Mouse (Mus musculus) NIH3T3 (cell line): ENCODE data around the gene Rex1bd.
A peak's percentile ranks its signal among the peaks of the same experiment; 100 is the strongest.

Experiments
- DNase-seq: peaks from one replicate; pipeline ENCODE4 v3.0.0-alpha.2; 2012; ENCODE audit warnings: low read depth

The Rex1bd gene

DNA sequence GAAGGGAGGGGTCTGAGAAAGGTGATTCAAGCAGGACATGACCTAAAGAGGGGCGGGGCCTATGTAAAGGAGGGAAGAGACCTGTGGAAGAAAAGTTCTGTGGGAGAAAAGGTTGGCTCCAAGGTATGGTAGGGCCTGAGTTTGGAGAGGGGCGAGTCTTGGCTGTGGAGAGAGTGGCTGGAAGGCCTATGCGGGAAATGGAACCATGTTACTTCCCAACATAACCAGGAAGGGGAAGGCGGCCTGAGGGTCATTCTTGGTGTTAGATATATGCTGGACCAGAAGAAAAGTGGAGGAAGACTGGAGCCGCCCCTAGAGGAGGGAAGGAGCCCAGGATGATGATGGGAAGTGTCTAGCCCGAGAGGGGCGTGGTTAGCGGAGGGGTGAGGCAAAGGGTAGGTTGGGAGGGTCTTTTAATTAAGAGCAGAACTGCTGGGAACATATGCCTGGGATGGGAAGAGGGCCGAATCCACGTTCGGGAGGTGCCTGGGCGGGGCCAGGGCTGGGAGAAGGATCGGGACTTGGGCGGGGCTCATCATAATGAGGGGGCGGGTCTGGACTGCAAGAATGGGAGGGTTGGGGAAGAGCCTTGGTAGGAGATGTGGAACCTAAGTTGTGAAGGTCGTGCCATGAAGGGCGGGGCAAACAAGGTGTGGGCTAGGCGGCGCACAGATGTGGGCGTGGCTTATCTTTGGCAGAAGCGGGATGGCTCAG lies 29.1 kb downstream of the Rex1bd start:
- peak; percentile 83 for DNase-seq

DNA sequence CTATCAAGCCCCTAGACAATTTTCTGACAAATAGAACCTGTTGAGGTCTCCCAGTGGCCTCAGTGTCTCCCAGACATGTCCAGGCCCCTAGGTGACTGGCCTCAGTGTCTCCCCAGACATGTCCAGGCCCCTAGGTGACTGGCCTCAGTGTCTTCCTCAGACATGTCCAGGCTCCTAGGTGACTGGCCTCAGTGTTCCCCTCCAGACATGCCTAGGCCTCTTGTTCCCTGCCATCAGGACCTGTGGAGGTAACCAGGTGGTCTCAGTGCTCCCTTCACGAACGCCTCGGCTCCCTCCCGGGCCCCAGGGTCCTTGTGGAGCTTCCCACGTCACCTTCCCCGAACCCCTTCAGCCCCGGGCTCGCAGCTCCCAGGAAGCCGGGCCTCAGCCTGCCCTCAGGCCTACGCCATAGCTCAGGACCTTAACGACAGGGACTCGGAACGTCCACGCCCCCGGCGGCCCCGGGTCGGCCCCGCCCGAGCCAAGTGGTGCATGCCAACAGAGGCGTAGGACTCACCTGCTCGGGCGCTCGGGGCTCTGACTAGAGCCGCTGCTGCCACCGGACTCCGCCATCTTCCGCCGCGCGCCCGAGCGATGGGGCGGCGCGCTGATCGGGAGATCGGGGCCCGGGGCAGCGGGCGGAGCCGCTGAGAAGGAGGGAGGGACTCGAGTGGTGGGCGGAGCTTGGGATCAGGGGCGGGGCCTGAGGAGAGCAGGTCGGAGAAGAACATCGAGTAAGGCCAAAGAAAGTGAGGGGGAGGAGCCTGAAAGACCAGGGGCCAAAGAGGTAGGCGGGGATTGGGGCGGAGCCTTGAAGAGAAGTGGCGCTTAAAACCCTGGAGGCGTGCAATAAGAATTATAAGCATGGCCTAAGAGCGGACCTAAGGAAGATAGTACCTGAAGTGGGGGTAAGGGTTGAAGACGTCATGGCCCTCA lies 30.0 kb downstream of the Rex1bd start, which contains the start of gene Klhl26:
Klhl26 (minus strand) TSS at position 636 of the 936 bp plus-strand sequence.
- DNase-seq = peak; percentile 98

DNA sequence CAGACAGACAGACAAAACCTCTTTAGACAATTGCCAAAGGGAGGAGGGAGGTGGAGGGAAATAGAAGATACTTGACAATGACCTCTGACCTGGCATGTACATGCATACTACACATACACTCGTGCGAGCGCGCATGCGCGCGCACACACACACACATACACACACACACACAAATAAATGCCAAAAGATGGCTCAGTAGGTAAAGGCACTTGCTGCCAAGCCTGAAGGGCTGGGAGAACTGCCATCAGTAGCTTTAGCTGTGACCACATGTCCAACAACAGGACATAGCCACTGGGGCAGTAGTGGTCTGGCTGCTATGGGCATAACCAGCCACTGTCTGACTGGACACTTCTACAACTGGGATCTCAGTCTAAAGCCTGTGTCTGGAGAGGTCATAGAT lies 34.7 kb downstream of the Rex1bd start:
- no peak for DNase-seq

DNA sequence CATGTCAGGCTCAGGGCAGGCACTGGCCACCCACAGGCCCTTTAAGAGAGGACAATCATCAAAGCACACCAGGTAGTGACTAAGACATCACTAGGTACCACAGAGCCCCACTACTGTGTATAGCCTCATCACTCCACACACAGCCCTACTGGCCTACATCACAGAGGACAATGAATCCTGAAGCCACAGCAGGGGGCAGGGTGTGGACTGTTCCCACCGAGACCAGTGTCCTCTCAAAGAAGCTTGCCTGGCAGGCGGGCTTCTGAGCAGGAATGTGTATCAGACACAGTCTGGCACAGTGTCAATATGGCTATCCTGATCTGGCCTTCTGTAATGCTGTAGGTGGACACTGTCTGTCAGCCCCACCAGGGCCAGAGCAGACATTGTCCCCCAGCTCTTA lies 36.6 kb downstream of the Rex1bd start:
- no peak for DNase-seq

DNA sequence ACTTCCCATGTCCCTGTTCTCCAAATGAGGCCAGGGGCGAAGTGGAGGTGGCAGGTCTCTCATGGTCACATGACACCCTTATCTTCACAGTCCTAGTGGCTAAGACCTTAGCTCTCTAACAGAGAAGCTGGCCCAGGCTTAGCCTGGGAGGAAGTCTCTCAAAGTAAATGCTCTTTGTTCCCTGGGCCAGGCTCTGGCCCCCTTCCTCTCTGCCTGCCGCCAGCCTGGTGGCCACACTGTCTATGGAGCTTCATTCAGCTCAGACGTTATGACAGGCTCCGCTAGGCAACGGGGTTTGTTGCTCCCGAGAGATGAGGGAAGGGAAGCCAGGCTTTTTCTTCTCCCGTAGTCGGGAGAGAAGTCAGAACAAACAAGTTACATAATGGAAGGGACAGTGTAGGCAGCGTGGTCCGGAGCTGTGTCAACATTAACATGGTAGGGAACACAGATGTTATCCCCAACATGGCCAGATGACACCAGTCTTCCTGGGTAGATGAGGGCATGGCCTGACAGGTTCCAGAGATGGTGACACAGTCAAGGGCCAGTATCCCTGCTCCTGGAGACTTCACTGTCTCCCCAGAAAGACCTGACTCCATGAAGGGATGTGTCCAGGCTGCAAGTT lies 37.1 kb downstream of the Rex1bd start:
- DNase-seq = no peak

- no peak for DNase-seq
Measured at GRCm38 (mm10) chr8:70468733-70469132, 37.8 kb downstream of the Rex1bd start.

- no peak for DNase-seq
Measured at GRCm38 (mm10) chr8:70467907-70468306, 38.6 kb downstream of the Rex1bd start.

GRCm38 (mm10) chr8:70467229-70467725 lies 39.3 kb downstream of the Rex1bd start:
- DNase-seq = no peak

DNA sequence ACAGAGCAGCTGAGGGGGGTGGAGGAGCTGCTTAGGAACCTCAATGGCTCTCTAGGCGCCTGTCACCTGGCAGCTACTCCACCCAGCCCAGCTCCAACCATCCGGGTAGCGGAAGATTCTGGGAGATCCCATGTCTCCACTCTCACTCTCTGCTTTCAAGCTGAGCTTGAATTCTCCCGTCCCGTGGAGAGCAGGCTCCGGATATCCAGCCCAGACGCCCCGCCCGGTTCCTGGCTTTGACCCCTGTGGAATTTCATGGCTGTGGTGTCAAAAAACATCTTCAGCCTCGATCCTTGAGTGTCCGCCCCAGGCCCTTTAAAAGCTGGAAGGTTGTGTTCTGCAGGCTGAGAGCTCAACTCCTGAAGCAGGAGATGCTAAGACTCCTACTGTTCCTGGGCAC lies 39.8 kb downstream of the Rex1bd start:
- no peak for DNase-seq

- no peak for DNase-seq
Measured at GRCm38 (mm10) chr8:70466305-70466704, 40.2 kb downstream of the Rex1bd start.

DNA sequence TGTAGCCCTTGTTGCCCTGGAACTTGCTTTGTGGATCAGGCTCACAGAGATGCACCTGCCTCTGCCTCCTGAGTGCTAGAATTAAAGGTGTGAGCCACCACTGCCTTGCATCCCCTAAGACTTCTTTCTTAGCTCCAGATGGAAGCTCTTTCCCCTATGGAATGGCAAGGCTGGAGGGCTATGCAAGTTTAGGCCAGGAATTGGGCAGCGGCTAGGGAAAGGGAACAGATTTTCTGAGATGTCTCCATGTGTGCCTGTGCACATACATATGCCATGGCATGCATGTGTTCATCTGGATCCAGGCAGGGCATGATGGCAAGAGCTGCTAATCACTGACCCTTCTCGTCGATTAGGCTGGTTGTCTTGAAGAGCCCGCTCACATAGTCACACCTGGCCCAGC lies 40.9 kb downstream of the Rex1bd start:
- DNase-seq = no peak

- no peak for DNase-seq
Measured at GRCm38 (mm10) chr8:70464162-70464561, 42.4 kb downstream of the Rex1bd start.

- peak; percentile 22 for DNase-seq
Measured at GRCm38 (mm10) chr8:70463306-70463705, 43.2 kb downstream of the Rex1bd start.

- DNase-seq = no peak
Measured at GRCm38 (mm10) chr8:70462516-70462813, 44.1 kb downstream of the Rex1bd start.

GRCm38 (mm10) chr8:70461765-70462515 lies 44.6 kb downstream of the Rex1bd start:
- DNase-seq = peak; percentile 75

- DNase-seq = peak; percentile 38
Measured at GRCm38 (mm10) chr8:70460606-70461005, 45.9 kb downstream of the Rex1bd start.

DNA sequence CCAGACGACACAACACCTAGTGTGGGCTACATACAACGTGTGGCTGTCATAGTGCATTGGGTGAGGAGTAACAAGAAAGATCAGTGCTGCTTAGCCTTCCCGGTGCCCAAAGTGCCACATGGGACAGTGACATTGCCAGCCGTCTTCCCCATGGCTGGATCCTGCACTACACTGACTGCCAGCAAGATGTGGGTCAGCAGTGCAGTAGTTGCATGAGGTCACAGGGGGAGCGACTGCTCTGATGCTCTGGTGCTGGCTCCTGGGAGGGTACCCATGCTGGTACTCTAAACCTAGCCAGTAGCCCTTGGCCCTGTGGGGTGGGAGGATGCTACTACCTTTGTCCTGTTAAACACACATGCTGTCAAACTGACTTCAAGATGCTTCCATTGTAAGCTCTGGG lies 46.4 kb downstream of the Rex1bd start:
- DNase-seq = no peak

- DNase-seq = no peak
Measured at GRCm38 (mm10) chr8:70459636-70460035, 46.9 kb downstream of the Rex1bd start.

- peak; percentile 40 for DNase-seq
Measured at GRCm38 (mm10) chr8:70458462-70458861, 48.1 kb downstream of the Rex1bd start.

DNA sequence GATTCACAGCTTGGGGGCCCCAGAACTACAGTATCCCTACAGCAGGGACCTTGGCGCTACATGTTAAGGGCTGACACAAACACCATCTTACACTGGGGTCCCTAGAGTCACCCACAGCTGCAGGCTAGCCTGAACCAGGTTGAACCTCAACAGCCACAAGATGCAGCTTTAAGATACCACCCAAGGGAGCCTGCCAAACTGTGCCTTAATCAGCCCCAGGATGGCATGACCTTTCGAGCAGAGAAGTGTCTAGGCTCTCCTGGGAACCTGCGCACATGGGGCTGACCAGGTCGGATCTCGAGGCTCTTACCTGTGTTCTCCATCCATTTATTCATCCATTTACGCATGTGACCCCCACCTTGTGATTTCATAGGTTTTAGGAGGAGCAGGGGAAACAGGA lies 48.7 kb downstream of the Rex1bd start:
- no peak for DNase-seq

DNA sequence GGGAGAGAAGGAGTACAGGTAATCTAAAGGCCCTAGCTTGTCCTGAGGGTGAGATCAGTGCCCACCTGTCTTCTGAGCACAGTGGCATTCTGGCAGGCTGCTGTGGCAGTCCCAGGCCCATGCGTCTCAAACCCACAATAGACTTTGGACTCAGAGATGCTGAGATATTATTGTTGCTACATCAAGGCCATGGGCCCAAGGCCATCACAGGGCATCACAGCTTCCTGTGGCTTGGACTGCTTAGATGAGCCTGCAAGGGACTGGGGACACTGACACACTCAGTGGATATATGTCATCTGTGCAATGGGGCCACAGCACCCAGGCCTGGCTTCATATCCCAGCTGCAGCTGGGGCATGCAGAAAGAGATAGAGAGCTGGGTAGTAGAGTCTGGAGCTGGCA lies 49.6 kb downstream of the Rex1bd start:
- no peak for DNase-seq
